Comparison of ENCODE assay signal across 25 mouse cellular contexts in the genomic region with DNA sequence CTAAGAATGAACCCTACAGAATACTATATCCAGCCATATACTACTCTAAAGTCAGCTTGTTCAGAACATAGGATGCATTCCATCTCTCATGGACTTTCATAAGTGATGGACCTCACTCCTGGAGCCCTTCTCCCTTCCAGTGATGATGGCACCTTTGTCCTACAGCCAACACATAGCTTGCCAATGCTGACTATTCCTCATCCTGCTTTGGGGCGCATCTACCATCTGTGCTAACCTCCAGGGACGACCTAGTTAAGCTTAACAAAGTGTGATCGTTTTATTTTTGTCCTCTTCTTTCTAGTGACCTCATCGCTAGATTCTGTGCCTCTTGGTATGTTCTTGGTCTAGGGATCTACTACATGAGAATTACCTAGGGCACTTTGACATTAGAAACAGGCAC.
DNase-seq lines count a peak whose midpoint lies in the region; ATAC-seq and TF ChIP-seq lines count a peak whose summit lies in the region.
"Had no signal": no experiment of that assay in that cellular context is flagged by ENCODE, and none has a peak within 500 bp of the region (broad histone marks: within the 10 kb centered on the region; RNA-seq: fewer than 3 reads in every experiment).

No protein-coding gene starts in this region.

- no peaks in the 10 kb centered on the region for H3K9me3 ChIP-seq in forebrain, embryonic 11.5 days (ENCODE audit: control insufficient read depth, low read length)
- no peaks in the 10 kb centered on the region for H3K9me3 ChIP-seq in lung, postnatal 0 days (ENCODE audit: low read length)
- H3K9me3 ChIP-seq: embryonic facial prominence, embryonic 15.5 days; forebrain, embryonic 10.5 days; forebrain, embryonic 15.5 days; heart, embryonic 15.5 days; hindbrain, embryonic 13.5 days had no signal

- H3K27ac ChIP-seq in forebrain, embryonic 11.5 days (ENCODE audit: low read depth, low read length): no peak overlapping the region
- no peak overlapping the region for H3K27ac ChIP-seq in lung, postnatal 0 days (ENCODE audit: low read length)
- H3K27ac ChIP-seq: embryonic facial prominence, embryonic 15.5 days; forebrain, embryonic 10.5 days; forebrain, embryonic 15.5 days; heart, embryonic 15.5 days; hindbrain, embryonic 13.5 days; hindbrain, postnatal 0 days had no signal

- peak; percentile 99 for ATAC-seq in cerebellum, adult (ENCODE audit: insufficient number of reproducible peaks, low FRiP score, low TSS enrichment)
- no peak for ATAC-seq in forebrain, embryonic 11.5 days (replicated peaks; ENCODE audit: low FRiP score)
- no peak for ATAC-seq in lung, postnatal 0 days
- ATAC-seq: CD4-positive, CD25-positive, alpha-beta regulatory T cell, adult 4 months; forebrain, embryonic 15.5 days; hindbrain, postnatal 0 days had no signal

- no peak for DNase-seq in cerebellum, postnatal 4 days (ENCODE audit: low spot score in 2 of 2)
- DNase-seq in cerebellum, adult 9-10 months: peak; percentile 92
- DNase-seq in cerebellum, postnatal 25 days: peak; percentile 71 to 82
- DNase-seq in forebrain, embryonic 11.5 days (ENCODE audit: low spot score): no peak
- no peak for DNase-seq in lung, postnatal 0 days (ENCODE audit: low spot score)
- DNase-seq in heart, adult 11 months: no peak
- DNase-seq: adrenal gland, postnatal 10 days; B cell, adult 2 months; embryo, embryonic 11 days; gastrocnemius, postnatal 36 days; heart, adult 18-20 months; heart, postnatal 14 days; kidney, adult 11 months; kidney, adult 9 months had no signal

- H3K4me1 ChIP-seq in forebrain, embryonic 11.5 days (replicated peaks; ENCODE audit: control insufficient read depth, insufficient read depth, low read length): no peaks in the 10 kb centered on the region
- no peaks in the 10 kb centered on the region for H3K4me1 ChIP-seq in lung, postnatal 0 days (ENCODE audit: insufficient read depth, low read depth, low read length)
- H3K4me1 ChIP-seq: embryonic facial prominence, embryonic 15.5 days; forebrain, embryonic 15.5 days; heart, embryonic 15.5 days; hindbrain, embryonic 13.5 days had no signal

- TF ChIP-seq EP300 in lung, postnatal 0 days (IDR thresholded peaks at IDR 0.05): no peak

- no peak overlapping the region for H3K9ac ChIP-seq in forebrain, embryonic 11.5 days (ENCODE audit: low read length)
- no peak overlapping the region for H3K9ac ChIP-seq in lung, postnatal 0 days (replicated peaks; ENCODE audit: low read depth)
- H3K9ac ChIP-seq: embryonic facial prominence, embryonic 15.5 days; forebrain, embryonic 15.5 days; heart, embryonic 15.5 days; hindbrain, embryonic 13.5 days had no signal

- 83% methylated on average over 4 of the region's 4 CpGs for WGBS in forebrain, embryonic 11.5 days
- 73% methylated on average over 4 of the region's 4 CpGs for WGBS in lung, postnatal 0 days

- no peak overlapping the region for H3K4me3 ChIP-seq in forebrain, embryonic 11.5 days (ENCODE audit: low read depth, low read length)
- H3K4me3 ChIP-seq in lung, postnatal 0 days (ENCODE audit: low read depth, low read length): no peak overlapping the region
- H3K4me3 ChIP-seq: embryonic facial prominence, embryonic 15.5 days; erythroblast, embryonic 14.5 days; forebrain, embryonic 10.5 days; forebrain, embryonic 15.5 days; heart, embryonic 15.5 days; hindbrain, embryonic 13.5 days had no signal

- no peak overlapping the region for H3K4me2 ChIP-seq in forebrain, embryonic 11.5 days (ENCODE audit: low read depth, low read length, severe bottlenecking)
- no peak overlapping the region for H3K4me2 ChIP-seq in lung, postnatal 0 days (replicated peaks; ENCODE audit: low read depth, low read length)
- H3K4me2 ChIP-seq: embryonic facial prominence, embryonic 15.5 days; forebrain, embryonic 15.5 days; heart, embryonic 11.5 days; heart, embryonic 15.5 days; hindbrain, embryonic 13.5 days had no signal

- no peaks in the 10 kb centered on the region for H3K36me3 ChIP-seq in forebrain, embryonic 11.5 days (ENCODE audit: control insufficient read depth, insufficient read depth, low read length)
- H3K36me3 ChIP-seq in lung, postnatal 0 days (ENCODE audit: insufficient read depth, low read length): no peaks in the 10 kb centered on the region
- H3K36me3 ChIP-seq: embryonic facial prominence, embryonic 15.5 days; forebrain, embryonic 10.5 days; forebrain, embryonic 15.5 days; G1E; heart, embryonic 15.5 days; hindbrain, embryonic 13.5 days had no signal

- no peak for TF ChIP-seq CTCF in lung, postnatal 0 days (IDR thresholded peaks at IDR 0.05)

- H3K27me3 ChIP-seq in forebrain, embryonic 11.5 days (ENCODE audit: control insufficient read depth, insufficient read depth, low read length): no peaks in the 10 kb centered on the region
- H3K27me3 ChIP-seq in lung, postnatal 0 days (replicated peaks; ENCODE audit: insufficient read depth, low read length): no peaks in the 10 kb centered on the region
- H3K27me3 ChIP-seq: embryonic facial prominence, embryonic 15.5 days; forebrain, embryonic 15.5 days; heart, embryonic 15.5 days; hindbrain, embryonic 13.5 days had no signal

Comparison
In these comparisons a context has a peak if more than half of its experiments do, and no peak if none do; other contexts are left out.
1. DNase-seq: peak in cerebellum, adult 9-10 months (single experiment) and cerebellum, postnatal 25 days (2 of 2); none in cerebellum, postnatal 4 days (0 of 2), forebrain, embryonic 11.5 days (single experiment), lung, postnatal 0 days (single experiment) and heart, adult 11 months (single experiment).